Mouse (Mus musculus) heart, embryonic 11.5 days (tissue): ENCODE data around the gene Myg1. TPM values are rescaled to one million over a fixed set of nuclear protein-coding genes. Genes with fewer than 3 reads are reported as not detected.

Experiments
- ATAC-seq: fragments of 200-750 bp; cut with Nextera tagmentation; replicated peaks from 2 replicates; pipeline ENCODE4 v1.8.0; 2017; ENCODE audit warnings: moderate library complexity; ENCODE audit not compliant: insufficient number of reproducible peaks, low FRiP score, low TSS enrichment
- H3K27ac ChIP-seq: fragments of 300-500 bp; sonication (generic); 2 replicates; pipeline ENCODE4 v1.5.1; 2014; ENCODE audit warnings: mild to moderate bottlenecking, low read depth, low read length
- H3K27me3 ChIP-seq: fragments of 300-500 bp; sonication (generic); 2 replicates; pipeline ENCODE4 v1.6.1; 2014; ENCODE audit warnings: mild to moderate bottlenecking, low read length, mixed read lengths; ENCODE audit not compliant: control insufficient read depth, insufficient read depth
- H3K36me3 ChIP-seq: fragments of 300-500 bp; sonication (generic); 2 replicates; pipeline ENCODE4 v1.6.1; 2014; ENCODE audit warnings: mild to moderate bottlenecking, low read length, moderate library complexity, mixed read lengths; ENCODE audit not compliant: control insufficient read depth, insufficient read depth
- H3K4me1 ChIP-seq: fragments of 300-500 bp; sonication (generic); 2 replicates; pipeline ENCODE4 v1.6.1; 2014; ENCODE audit warnings: low read length; ENCODE audit not compliant: control insufficient read depth, insufficient read depth
- H3K4me2 ChIP-seq: fragments of 300-500 bp; sonication (generic); 2 replicates; pipeline ENCODE4 v1.6.1; 2014; ENCODE audit warnings: mild to moderate bottlenecking, moderate library complexity
- H3K4me3 ChIP-seq: fragments of 300-500 bp; sonication (generic); 2 replicates; pipeline ENCODE4 v1.5.1; 2014; ENCODE audit warnings: low read depth, low read length
- H3K9ac ChIP-seq: fragments of 300-500 bp; sonication (generic); 2 replicates; pipeline ENCODE4 v1.6.1; 2014; ENCODE audit warnings: mild to moderate bottlenecking, low read depth, low read length, moderate library complexity
- H3K9me3 ChIP-seq: fragments of 300-500 bp; sonication (generic); replicated peaks from 2 replicates; pipeline ENCODE4 v1.6.1; 2016; ENCODE audit warnings: low read length; ENCODE audit not compliant: control insufficient read depth
- WGBS: fragments of 180-500 bp; shearing (Covaris S2); extraction: QIAGEN DNeasy Blood & Tissue Kit; methylation state at CpG from one replicate; pipeline ENCODE4 v1.1.7; 2014; ENCODE audit not compliant: insufficient replicate concordance; 5-methylcytosine and 5-hydroxymethylcytosine counted together
- polyA plus RNA-seq: library from polyadenylated mRNA; unstranded; fragments of >200 nt; fragmentation: Nextera tagmentation; extraction: Ambion mirVana; gene quantifications from 2 replicates; pipeline ENCODE4 v1.2.1, GENCODE M21; 2014

The Myg1 gene
- polyA plus RNA-seq, 1 experiment from 2014 or later = 72.7 TPM

GRCm38 (mm10) chr15:102383671-102384070 is 52.2 kb downstream of the Myg1 start:
- Histone ChIP-seq H3K4me3 (no peak overlapping the region), H3K4me1 (no peaks in the 10 kb centered on the region), H3K36me3 (no peaks in the 10 kb centered on the region), H3K27me3 (no peaks in the 10 kb centered on the region), H3K27ac (no peak overlapping the region), H3K9ac (no peak overlapping the region), H3K4me2 (no peak overlapping the region), H3K9me3 (no peaks in the 10 kb centered on the region)
- ATAC-seq = no peak
- WGBS = 84% methylated on average over 6 of the region's 6 CpGs

GRCm38 (mm10) chr15:102386640-102387039 is 55.1 kb downstream of the Myg1 start:
- Histone ChIP-seq H3K4me1 (no peaks in the 10 kb centered on the region), H3K27me3 (no peaks in the 10 kb centered on the region), H3K36me3 (no peaks in the 10 kb centered on the region), H3K27ac (no peak overlapping the region), H3K9me3 (no peaks in the 10 kb centered on the region), H3K4me3 (no peak overlapping the region), H3K4me2 (no peak overlapping the region), H3K9ac (no peak overlapping the region)
- ATAC-seq = no peak
- WGBS = 43% methylated on average over 9 of the region's 9 CpGs

Other genes with a start within 250 kb of the Myg1 start
- gene Tns2, start 231.3 kb upstream of the Myg1 start, polyA plus RNA-seq = 25.0 and 25.4 TPM in 2 replicates
- gene Spryd3, start 195.5 kb upstream of the Myg1 start, polyA plus RNA-seq = 11.1 and 14.6 TPM in 2 replicates
- 0.70 and 1.1 TPM in 2 replicates for gene Igfbp6, start 187.3 kb upstream of the Myg1 start, polyA plus RNA-seq
- 0.76 and 2.3 TPM in 2 replicates for gene Soat2, start 181.2 kb upstream of the Myg1 start, polyA plus RNA-seq
- gene Zfp740, start 128.5 kb upstream of the Myg1 start, polyA plus RNA-seq = 25.8 and 31.2 TPM in 2 replicates
- 31.3 and 33.4 TPM in 2 replicates for gene Csad, start 127.0 kb upstream of the Myg1 start, polyA plus RNA-seq
- gene Itgb7, start 99.8 kb upstream of the Myg1 start, polyA plus RNA-seq = 0.94 and 1.2 TPM in 2 replicates
- gene Rarg, start 74.2 kb upstream of the Myg1 start, polyA plus RNA-seq = 11.2 and 13.4 TPM in 2 replicates
- gene Gm9918, start 61.1 kb upstream of the Myg1 start, polyA plus RNA-seq = 0.07 TPM in 1 of 2 replicates, not detected in the other
- gene Mfsd5, start 52.3 kb upstream of the Myg1 start, polyA plus RNA-seq = 44.4 and 45.3 TPM in 2 replicates
- 20.0 and 23.8 TPM in 2 replicates for gene Espl1, start 35.4 kb upstream of the Myg1 start, polyA plus RNA-seq
- 307 and 350 TPM in 2 replicates for gene Pfdn5, start 5.6 kb upstream of the Myg1 start, polyA plus RNA-seq
- gene Aaas, start 19.1 kb downstream of the Myg1 start, polyA plus RNA-seq = 62.9 and 64.9 TPM in 2 replicates
- gene Sp7, start 35.5 kb downstream of the Myg1 start, polyA plus RNA-seq = 0.20 and 0.52 TPM in 2 replicates
- gene Sp1, start 74.4 kb downstream of the Myg1 start, polyA plus RNA-seq = 7.5 and 8.1 TPM in 2 replicates
- 0.93 and 1.2 TPM in 2 replicates for gene Amhr2, start 113.7 kb downstream of the Myg1 start, polyA plus RNA-seq
- gene Prr13, start 127.3 kb downstream of the Myg1 start, polyA plus RNA-seq = 124 and 139 TPM in 2 replicates
- 187 and 213 TPM in 2 replicates for gene Pcbp2, start 138.8 kb downstream of the Myg1 start, polyA plus RNA-seq
- gene Gm10337, start 172.0 kb downstream of the Myg1 start, polyA plus RNA-seq = 2.7 TPM in 1 of 2 replicates, not detected in the other
- gene Map3k12, start 185.4 kb downstream of the Myg1 start, polyA plus RNA-seq = 10.0 and 10.9 TPM in 2 replicates
- 97.7 and 108 TPM in 2 replicates for gene Tarbp2, start 186.5 kb downstream of the Myg1 start, polyA plus RNA-seq
- gene Npff, start 193.2 kb downstream of the Myg1 start, polyA plus RNA-seq = 0.68 and 1.2 TPM in 2 replicates